Mouse (Mus musculus): ENCODE measurements around the gene Plekho2. TPM values are rescaled to one million over a fixed set of nuclear protein-coding genes. Genes with fewer than 3 reads are reported as not detected.

Gene Plekho2
- total and polyA plus RNA-seq, 2 experiments = 1.4 to 5.4 TPM

- H3K79me2 ChIP-seq (ENCODE audit: control insufficient read depth, insufficient read depth, low read length) = no peaks in the 10 kb centered on the region
- H3K4me3 ChIP-seq (ENCODE audit: insufficient read depth, low read depth, low read length) = no peak overlapping the region
- no peak overlapping the region for H3K27ac ChIP-seq (replicated peaks; ENCODE audit: insufficient read depth, low read depth, low read length)
- H3K27me3 ChIP-seq (ENCODE audit: control insufficient read depth, insufficient read depth, low read length) = no peaks in the 10 kb centered on the region
- no peaks in the 10 kb centered on the region for H3K36me3 ChIP-seq (ENCODE audit: control insufficient read depth, insufficient read depth, low read length)
- TF ChIP-seq CTCF (IDR thresholded peaks at IDR 0.05; ENCODE audit: low read depth, low read length) (no peak), POLR2A (IDR thresholded peaks at IDR 0.05; ENCODE audit: extremely low read depth, insufficient read depth, low read length) (no peak)
- WGBS = 90% methylated on average over 8 of the region's 8 CpGs
- DNase-seq (ENCODE audit: extremely low read depth, low read depth, low spot score) = no peak
- no peak overlapping the region for H3K9ac ChIP-seq (ENCODE audit: low read depth, low read length)
- H3K4me1 ChIP-seq (ENCODE audit: control insufficient read depth, insufficient read depth, low read length) = peaks cover 2% of the 10 kb centered on the region
Measured at GRCm38 (mm10) chr9:65556349-65556748, 23.5 kb downstream of the Plekho2 start.

- TF ChIP-seq CTCF (IDR thresholded peaks at IDR 0.05; ENCODE audit: low read depth, low read length) = no peak
- no peak for TF ChIP-seq POLR2A (IDR thresholded peaks at IDR 0.05; ENCODE audit: extremely low read depth, insufficient read depth, low read length)
- Histone ChIP-seq H3K79me2 (ENCODE audit: control insufficient read depth, insufficient read depth, low read length) (no peaks in the 10 kb centered on the region), H3K4me3 (ENCODE audit: insufficient read depth, low read depth, low read length) (no peak overlapping the region), H3K36me3 (ENCODE audit: control insufficient read depth, insufficient read depth, low read length) (no peaks in the 10 kb centered on the region), H3K9ac (ENCODE audit: low read depth, low read length) (no peak overlapping the region), H3K27ac (replicated peaks; ENCODE audit: insufficient read depth, low read depth, low read length) (peak overlapping the region; percentile 18; the same call in 1 of the 2 replicates), H3K27me3 (ENCODE audit: control insufficient read depth, insufficient read depth, low read length) (no peaks in the 10 kb centered on the region), H3K4me1 (ENCODE audit: control insufficient read depth, insufficient read depth, low read length) (peaks cover 2% of the 10 kb centered on the region)
- WGBS = 82% methylated on average over 4 of the region's 4 CpGs
- DNase-seq (ENCODE audit: extremely low read depth, low read depth, low spot score) = no peak
Measured at GRCm38 (mm10) chr9:65555621-65556020, 24.2 kb downstream of the Plekho2 start.

- DNase-seq (ENCODE audit: extremely low read depth, low read depth, low spot score) = no peak
- no peak overlapping the region for H3K9ac ChIP-seq (ENCODE audit: low read depth, low read length)
- no peaks in the 10 kb centered on the region for H3K27me3 ChIP-seq (ENCODE audit: control insufficient read depth, insufficient read depth, low read length)
- H3K79me2 ChIP-seq (ENCODE audit: control insufficient read depth, insufficient read depth, low read length) = no peaks in the 10 kb centered on the region
- WGBS = 31% methylated on average over 5 of the region's 5 CpGs
- H3K27ac ChIP-seq (replicated peaks; ENCODE audit: insufficient read depth, low read depth, low read length) = no peak overlapping the region; the same call in 1 of the 2 replicates
- no peaks in the 10 kb centered on the region for H3K36me3 ChIP-seq (ENCODE audit: control insufficient read depth, insufficient read depth, low read length)
- H3K4me1 ChIP-seq (ENCODE audit: control insufficient read depth, insufficient read depth, low read length) = peaks cover 2% of the 10 kb centered on the region
- no peak for TF ChIP-seq CTCF (IDR thresholded peaks at IDR 0.05; ENCODE audit: low read depth, low read length)
- no peak for TF ChIP-seq POLR2A (IDR thresholded peaks at IDR 0.05; ENCODE audit: extremely low read depth, insufficient read depth, low read length)
- H3K4me3 ChIP-seq (ENCODE audit: insufficient read depth, low read depth, low read length) = no peak overlapping the region
Measured at GRCm38 (mm10) chr9:65555001-65555405, 24.8 kb downstream of the Plekho2 start.

GRCm38 (mm10) chr9:65552711-65553110 is 27.1 kb downstream of the Plekho2 start:
- Histone ChIP-seq H3K27ac (replicated peaks; ENCODE audit: insufficient read depth, low read depth, low read length) (peak overlapping the region; percentile 48; the same call in 1 of the 2 replicates), H3K9ac (ENCODE audit: low read depth, low read length) (no peak overlapping the region), H3K4me1 (ENCODE audit: control insufficient read depth, insufficient read depth, low read length) (peaks cover 2% of the 10 kb centered on the region), H3K36me3 (ENCODE audit: control insufficient read depth, insufficient read depth, low read length) (no peaks in the 10 kb centered on the region), H3K79me2 (ENCODE audit: control insufficient read depth, insufficient read depth, low read length) (no peaks in the 10 kb centered on the region), H3K27me3 (ENCODE audit: control insufficient read depth, insufficient read depth, low read length) (no peaks in the 10 kb centered on the region), H3K4me3 (ENCODE audit: insufficient read depth, low read depth, low read length) (no peak overlapping the region)
- TF ChIP-seq POLR2A (IDR thresholded peaks at IDR 0.05; ENCODE audit: extremely low read depth, insufficient read depth, low read length) (no peak), CTCF (IDR thresholded peaks at IDR 0.05; ENCODE audit: low read depth, low read length) (no peak)
- no peak for DNase-seq (ENCODE audit: extremely low read depth, low read depth, low spot score)
- WGBS = 95% methylated on average over 2 of the region's 2 CpGs

- H3K79me2 ChIP-seq (ENCODE audit: control insufficient read depth, insufficient read depth, low read length) = no peaks in the 10 kb centered on the region
- H3K4me1 ChIP-seq (ENCODE audit: control insufficient read depth, insufficient read depth, low read length) = peaks cover 2% of the 10 kb centered on the region
- TF ChIP-seq POLR2A (IDR thresholded peaks at IDR 0.05; ENCODE audit: extremely low read depth, insufficient read depth, low read length) = no peak
- TF ChIP-seq CTCF (IDR thresholded peaks at IDR 0.05; ENCODE audit: low read depth, low read length) = no peak
- no peak overlapping the region for H3K4me3 ChIP-seq (ENCODE audit: insufficient read depth, low read depth, low read length)
- whole genome bisulfite sequencing = 68% methylated on average over 5 of the region's 5 CpGs
- H3K36me3 ChIP-seq (ENCODE audit: control insufficient read depth, insufficient read depth, low read length) = no peaks in the 10 kb centered on the region
- DNase-seq (ENCODE audit: extremely low read depth, low read depth, low spot score) = peak; percentile 25
- H3K9ac ChIP-seq (ENCODE audit: low read depth, low read length) = no peak overlapping the region
- H3K27me3 ChIP-seq (ENCODE audit: control insufficient read depth, insufficient read depth, low read length) = no peaks in the 10 kb centered on the region
- peak overlapping the region; percentile 75 for H3K27ac ChIP-seq (replicated peaks; ENCODE audit: insufficient read depth, low read depth, low read length)
Measured at GRCm38 (mm10) chr9:65552141-65552540, 27.7 kb downstream of the Plekho2 start.

GRCm38 (mm10) chr9:65551035-65551434 is 28.8 kb downstream of the Plekho2 start:
- TF ChIP-seq CTCF (IDR thresholded peaks at IDR 0.05; ENCODE audit: low read depth, low read length) (no peak), POLR2A (IDR thresholded peaks at IDR 0.05; ENCODE audit: extremely low read depth, insufficient read depth, low read length) (no peak)
- Histone ChIP-seq H3K4me1 (ENCODE audit: control insufficient read depth, insufficient read depth, low read length) (peaks cover 2% of the 10 kb centered on the region), H3K27ac (replicated peaks; ENCODE audit: insufficient read depth, low read depth, low read length) (peak overlapping the region; percentile 74), H3K9ac (ENCODE audit: low read depth, low read length) (no peak overlapping the region), H3K36me3 (ENCODE audit: control insufficient read depth, insufficient read depth, low read length) (no peaks in the 10 kb centered on the region), H3K79me2 (ENCODE audit: control insufficient read depth, insufficient read depth, low read length) (no peaks in the 10 kb centered on the region), H3K4me3 (ENCODE audit: insufficient read depth, low read depth, low read length) (no peak overlapping the region), H3K27me3 (ENCODE audit: control insufficient read depth, insufficient read depth, low read length) (no peaks in the 10 kb centered on the region)
- DNase-seq (ENCODE audit: extremely low read depth, low read depth, low spot score) = no peak
- WGBS = 54% methylated on average over 5 of the region's 5 CpGs

Data from liver, adult 2 months (tissue).